Mouse (Mus musculus) liver, adult 2 months (tissue): ENCODE results near the gene Strn4.

ENCODE experiments used
- CTCF ChIP-seq: fragments of 200-500 bp; IDR thresholded peaks from 2 replicates; pipeline ENCODE4 v1.5.1; 2011; ENCODE audit warnings: low read depth, low read length, control low read depth
- POLR2A ChIP-seq: fragments of 200-500 bp; IDR thresholded peaks from 2 replicates; pipeline ENCODE4 v1.6.1; 2011; ENCODE audit warnings: low read length, control low read depth; ENCODE audit not compliant: insufficient read depth; ENCODE audit errors: extremely low read depth

- TF ChIP-seq POLR2A: no peak
- TF ChIP-seq CTCF: no peak
These were observed 2.0 kb downstream of the Strn4 start for GRCm38 (mm10) chr7:16817693-16818092.
